Mouse (Mus musculus) bone marrow, adult 2 months (tissue): ENCODE results near the gene Slc7a5.

Source experiments
- CTCF ChIP-seq: fragments of 200-500 bp; IDR thresholded peaks from 2 replicates; pipeline ENCODE4 v1.5.1; 2011; ENCODE audit warnings: low read length, control low read depth; ENCODE audit not compliant: control insufficient read depth, insufficient read depth
- POLR2A ChIP-seq: fragments of 200-500 bp; IDR thresholded peaks from 2 replicates; pipeline ENCODE4 v1.6.1; 2011; ENCODE audit warnings: low read depth, mild to moderate bottlenecking, control low read depth, low read length, borderline replicate concordance; ENCODE audit not compliant: control insufficient read depth

GRCm38 (mm10) chr8:121949941-121950748 is 42.7 kb upstream of the Slc7a5 start:
- TF ChIP-seq CTCF (0 out of 2 replicates have a peak, but pooled peaks have one; percentile 3), POLR2A (peak; percentile 90; the same call in 1 of the 2 replicates)
